Mouse (Mus musculus) forebrain, embryonic 12.5 days (tissue): ENCODE measurements around the gene Ptpn20. TPM values are rescaled to one million over a fixed set of nuclear protein-coding genes. Genes with fewer than 3 reads are reported as not detected.

Experiments used
- ATAC-seq: fragments of 200-750 bp; cut with Nextera tagmentation; 2 replicates; pipeline ENCODE4 v1.8.0; 2017; ENCODE audit warnings: moderate TSS enrichment; ENCODE audit not compliant: low FRiP score
- H3K27ac ChIP-seq: fragments of 300-500 bp; sonication (generic); 2 replicates; pipeline ENCODE4 v1.5.1; 2016; ENCODE audit warnings: mild to moderate bottlenecking
- H3K27me3 ChIP-seq: fragments of 300-500 bp; sonication (generic); 2 replicates; pipeline ENCODE4 v1.6.1; 2016; ENCODE audit warnings: mild to moderate bottlenecking
- H3K36me3 ChIP-seq: fragments of 300-500 bp; sonication (generic); replicated peaks from 2 replicates; pipeline ENCODE4 v1.6.1; 2016; ENCODE audit warnings: mild to moderate bottlenecking
- H3K4me1 ChIP-seq: fragments of 300-500 bp; sonication (generic); 2 replicates; pipeline ENCODE4 v1.6.1; 2016
- H3K4me2 ChIP-seq: fragments of 300-500 bp; sonication (generic); 2 replicates; pipeline ENCODE4 v1.6.1; 2016; ENCODE audit warnings: mild to moderate bottlenecking, moderate library complexity
- H3K4me3 ChIP-seq: fragments of 300-500 bp; sonication (generic); replicated peaks from 2 replicates; pipeline ENCODE4 v1.5.1; 2016; ENCODE audit warnings: mild to moderate bottlenecking
- H3K9ac ChIP-seq: fragments of 300-500 bp; sonication (generic); 2 replicates; pipeline ENCODE4 v1.6.1; 2016; ENCODE audit warnings: mild to moderate bottlenecking
- H3K9me3 ChIP-seq: fragments of 300-500 bp; sonication (generic); 2 replicates; pipeline ENCODE4 v1.6.1; 2016
- WGBS: fragments of 180-500 bp; shearing (Covaris S2); methylation state at CpG from one replicate; pipeline ENCODE4 v1.1.7; 2016; 5-methylcytosine and 5-hydroxymethylcytosine counted together
- polyA plus RNA-seq: library from polyadenylated mRNA; unstranded; fragments of >200 nt; fragmentation: Nextera tagmentation; extraction: Ambion mirVana; gene quantifications from 2 replicates; pipeline ENCODE4 v1.2.1, GENCODE M21; 2016

Gene Ptpn20
- 0.10 TPM in 1 of 2 replicates, not detected in the other for polyA plus RNA-seq

- Histone ChIP-seq H3K36me3 (no peaks in the 10 kb centered on the region), H3K4me3 (no peak within 1 kb of the TSS), H3K9ac (no peak within 1 kb of the TSS), H3K27me3 (no peaks in the 10 kb centered on the region), H3K9me3 (0 out of 2 replicates have a peak, but pooled peaks cover 4% of the 10 kb centered on the region), H3K4me1 (no peaks in the 10 kb centered on the region), H3K4me2 (no peak within 1 kb of the TSS), H3K27ac (no peak within 1 kb of the TSS)
- ATAC-seq: no peak
- WGBS: 67% methylated on average over 14 of the region's 14 CpGs
Observed at GRCm38 (mm10) chr14:33588951-33589350, at the start of gene Ptpn20. TSS of gene Ptpn20 (plus strand) at chr14:33589207.

- WGBS: 93% methylated on average over 7 of the region's 7 CpGs
- Histone ChIP-seq H3K36me3 (no peaks in the 10 kb centered on the region), H3K9ac (no peak overlapping the region), H3K27me3 (no peaks in the 10 kb centered on the region), H3K9me3 (no peaks in the 10 kb centered on the region), H3K4me2 (no peak overlapping the region), H3K4me1 (no peaks in the 10 kb centered on the region), H3K4me3 (no peak overlapping the region), H3K27ac (no peak overlapping the region)
- ATAC-seq: no peak
Observed at GRCm38 (mm10) chr14:33539559-33540167, 49.3 kb upstream of the Ptpn20 start.

DNA sequence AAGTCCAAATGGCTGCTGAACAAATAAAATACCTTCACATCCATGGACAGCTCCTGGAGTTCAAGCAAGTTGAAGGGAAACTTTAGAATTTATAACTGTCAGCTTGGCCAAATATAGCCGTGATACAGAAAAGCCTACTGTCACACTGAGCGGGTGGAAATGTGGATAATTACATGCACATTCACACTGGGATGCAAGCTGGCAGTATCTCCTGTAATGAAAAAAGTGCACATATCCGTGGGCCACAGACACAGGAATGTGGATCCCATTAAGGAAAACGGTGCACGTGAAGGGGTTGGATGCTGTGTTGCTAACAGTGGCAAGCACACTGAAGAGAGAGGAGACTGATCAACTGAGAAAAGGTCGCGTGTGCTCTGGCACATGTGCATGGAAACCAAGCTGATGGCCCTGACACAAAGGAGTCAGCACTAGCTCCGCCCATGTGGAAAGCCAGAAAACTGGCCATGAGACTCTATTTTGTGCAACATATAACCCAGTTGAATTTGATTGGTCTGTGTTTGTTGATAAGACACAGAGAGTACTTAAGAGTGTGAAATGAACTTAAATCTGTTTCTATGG is 43.4 kb upstream of the Ptpn20 start:
- Histone ChIP-seq H3K4me1 (peaks cover 5% of the 10 kb centered on the region), H3K9ac (no peak overlapping the region), H3K4me2 (no peak overlapping the region), H3K9me3 (no peaks in the 10 kb centered on the region), H3K36me3 (no peaks in the 10 kb centered on the region), H3K27me3 (no peaks in the 10 kb centered on the region), H3K27ac (no peak overlapping the region), H3K4me3 (no peak overlapping the region)
- 84% methylated on average over 8 of the region's 8 CpGs for WGBS
- no peak for ATAC-seq

GRCm38 (mm10) chr14:33548650-33549049 is 40.4 kb upstream of the Ptpn20 start:
- no peak for ATAC-seq
- Histone ChIP-seq H3K4me2 (no peak overlapping the region), H3K9ac (no peak overlapping the region), H3K36me3 (no peaks in the 10 kb centered on the region), H3K4me1 (peaks cover 5% of the 10 kb centered on the region), H3K27ac (no peak overlapping the region), H3K27me3 (no peaks in the 10 kb centered on the region), H3K4me3 (no peak overlapping the region), H3K9me3 (no peaks in the 10 kb centered on the region)
- 70% methylated on average over 3 of the region's 3 CpGs for WGBS

GRCm38 (mm10) chr14:33549856-33550255 is 39.2 kb upstream of the Ptpn20 start:
- no peaks in the 10 kb centered on the region for H3K36me3 ChIP-seq
- no peak overlapping the region for H3K4me3 ChIP-seq
- no peaks in the 10 kb centered on the region for H3K9me3 ChIP-seq
- no peak overlapping the region for H3K27ac ChIP-seq
- H3K9ac ChIP-seq: no peak overlapping the region
- H3K4me2 ChIP-seq: no peak overlapping the region
- 69% methylated on average over 6 of the region's 6 CpGs for WGBS
- peaks cover 5% of the 10 kb centered on the region for H3K4me1 ChIP-seq
- ATAC-seq: peak; percentile 73
- no peaks in the 10 kb centered on the region for H3K27me3 ChIP-seq

- no peak for ATAC-seq
- H3K36me3 ChIP-seq: no peaks in the 10 kb centered on the region
- no peak overlapping the region for H3K9ac ChIP-seq
- H3K4me3 ChIP-seq: no peak overlapping the region
- no peak overlapping the region for H3K27ac ChIP-seq
- no peaks in the 10 kb centered on the region for H3K9me3 ChIP-seq
- 29% methylated on average over 6 of the region's 6 CpGs for WGBS
- no peaks in the 10 kb centered on the region for H3K27me3 ChIP-seq
- no peak overlapping the region for H3K4me2 ChIP-seq
- 0 out of 2 replicates have a peak, but pooled peaks cover 10% of the 10 kb centered on the region for H3K4me1 ChIP-seq
Observed at GRCm38 (mm10) chr14:33570737-33571136, 18.3 kb upstream of the Ptpn20 start.

GRCm38 (mm10) chr14:33573643-33574042 is 15.4 kb upstream of the Ptpn20 start:
- Histone ChIP-seq H3K9ac (no peak overlapping the region), H3K36me3 (no peaks in the 10 kb centered on the region), H3K27me3 (no peaks in the 10 kb centered on the region), H3K4me2 (no peak overlapping the region), H3K4me1 (0 out of 2 replicates have a peak, but pooled peaks cover 10% of the 10 kb centered on the region), H3K4me3 (no peak overlapping the region), H3K9me3 (no peaks in the 10 kb centered on the region), H3K27ac (no peak overlapping the region)
- no peak for ATAC-seq
- 80% methylated on average over 3 of the region's 3 CpGs for WGBS

GRCm38 (mm10) chr14:33579771-33580484 is 9.1 kb upstream of the Ptpn20 start:
- no peaks in the 10 kb centered on the region for H3K9me3 ChIP-seq

GRCm38 (mm10) chr14:33598376-33599130 is 9.5 kb downstream of the Ptpn20 start:
- no peak overlapping the region for H3K4me2 ChIP-seq
- WGBS: 93% methylated on average over 9 of the region's 9 CpGs

More at GRCm38 (mm10) chr14:33579771-33580484, 9.1 kb upstream of the Ptpn20 start:
- no peaks in the 10 kb centered on the region for H3K27me3 ChIP-seq
- H3K9ac ChIP-seq: no peak overlapping the region
- no peak overlapping the region for H3K4me2 ChIP-seq
- H3K36me3 ChIP-seq: no peaks in the 10 kb centered on the region
- 74% methylated on average over 7 of the region's 7 CpGs for WGBS
- H3K27ac ChIP-seq: no peak overlapping the region
- ATAC-seq: no peak
- H3K4me3 ChIP-seq: no peak overlapping the region
- no peaks in the 10 kb centered on the region for H3K4me1 ChIP-seq

GRCm38 (mm10) chr14:33607431-33607830 is 18.4 kb downstream of the Ptpn20 start:
- Histone ChIP-seq H3K27me3 (no peaks in the 10 kb centered on the region), H3K4me1 (no peaks in the 10 kb centered on the region), H3K36me3 (no peaks in the 10 kb centered on the region), H3K9me3 (no peaks in the 10 kb centered on the region), H3K4me3 (no peak overlapping the region), H3K4me2 (no peak overlapping the region), H3K9ac (no peak overlapping the region), H3K27ac (no peak overlapping the region)
- ATAC-seq: no peak
- WGBS: 89% methylated on average over 10 of the region's 10 CpGs

More at GRCm38 (mm10) chr14:33598376-33599130, 9.5 kb downstream of the Ptpn20 start:
- H3K27me3 ChIP-seq: no peaks in the 10 kb centered on the region
- H3K4me1 ChIP-seq: no peaks in the 10 kb centered on the region
- no peak overlapping the region for H3K27ac ChIP-seq
- no peaks in the 10 kb centered on the region for H3K9me3 ChIP-seq
- no peak for ATAC-seq
- no peak overlapping the region for H3K9ac ChIP-seq
- no peak overlapping the region for H3K4me3 ChIP-seq
- no peaks in the 10 kb centered on the region for H3K36me3 ChIP-seq

GRCm38 (mm10) chr14:33625036-33625435 is 36.0 kb downstream of the Ptpn20 start:
- no peak for ATAC-seq
- Histone ChIP-seq H3K4me3 (no peak overlapping the region), H3K27ac (no peak overlapping the region), H3K27me3 (no peaks in the 10 kb centered on the region), H3K4me2 (no peak overlapping the region), H3K4me1 (no peaks in the 10 kb centered on the region), H3K9me3 (no peaks in the 10 kb centered on the region), H3K36me3 (no peaks in the 10 kb centered on the region), H3K9ac (no peak overlapping the region)
- whole genome bisulfite sequencing: 92% methylated on average over 3 of the region's 3 CpGs

DNA sequence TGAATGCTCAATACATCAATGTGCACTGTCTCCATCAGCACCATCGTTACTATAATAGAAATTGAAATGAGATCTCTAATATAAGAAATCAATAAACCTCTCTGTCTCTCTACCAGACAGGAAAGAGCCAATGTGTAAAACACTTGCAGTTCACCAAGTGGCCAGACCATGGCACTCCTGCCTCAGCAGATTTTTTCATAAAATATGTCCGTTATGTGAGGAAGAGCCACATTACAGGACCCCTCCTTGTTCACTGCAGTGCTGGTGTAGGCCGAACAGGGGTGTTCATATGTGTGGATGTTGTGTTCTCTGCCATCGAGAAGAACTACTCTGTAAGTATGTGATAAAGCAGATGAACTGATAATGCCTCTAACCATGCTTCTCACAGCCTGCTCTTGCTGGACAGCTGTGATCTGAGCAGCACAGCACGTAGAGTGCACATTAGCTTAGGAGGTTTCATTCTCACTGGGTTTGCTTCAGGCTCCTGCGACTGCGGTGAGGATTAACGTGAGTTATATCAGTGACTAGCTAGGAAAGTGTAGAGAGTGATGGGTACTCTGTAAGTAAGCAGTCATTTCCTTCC is 43.9 kb downstream of the Ptpn20 start:
- 82% methylated on average over 8 of the region's 8 CpGs for WGBS
- H3K4me3 ChIP-seq: no peak overlapping the region
- no peaks in the 10 kb centered on the region for H3K4me1 ChIP-seq
- no peaks in the 10 kb centered on the region for H3K9me3 ChIP-seq
- H3K4me2 ChIP-seq: no peak overlapping the region
- H3K36me3 ChIP-seq: no peaks in the 10 kb centered on the region
- no peaks in the 10 kb centered on the region for H3K27me3 ChIP-seq
- no peak overlapping the region for H3K9ac ChIP-seq
- no peak overlapping the region for H3K27ac ChIP-seq
- no peak for ATAC-seq
